Mouse (Mus musculus): ENCODE data around the gene Ost4.

GRCm38 (mm10) chr5:30949654-30950326 is 42.2 kb upstream of the Ost4 start:
- TF ChIP-seq CTCF (IDR thresholded peaks at IDR 0.05; ENCODE audit: low read depth) (peak; percentile 46), EP300 (IDR thresholded peaks at IDR 0.05; ENCODE audit: low read depth) (no peak)
